Comparison of ENCODE assay signal across 26 mouse cellular contexts in the genomic region with DNA sequence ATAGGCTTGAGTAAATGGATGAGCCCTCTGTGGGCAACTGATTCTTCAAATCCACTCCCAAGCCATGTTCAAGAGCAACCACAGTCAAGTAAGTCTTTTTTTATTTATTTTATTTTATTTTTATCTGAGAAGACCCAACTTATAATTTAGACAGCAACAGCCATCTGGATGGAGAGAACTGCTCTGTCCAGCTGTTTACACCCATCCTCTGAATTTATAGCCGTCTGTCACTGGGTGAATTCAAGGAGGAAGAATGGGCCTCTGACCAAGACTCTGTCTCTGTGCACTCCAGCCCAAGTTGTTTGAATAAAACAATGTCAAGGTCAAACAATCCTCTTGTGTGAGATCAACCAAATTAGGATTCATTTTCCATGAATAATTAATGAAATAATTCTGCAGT.
"Had no signal": no experiment of that assay in that cellular context is flagged by ENCODE, and none has a peak within 500 bp of the region (broad histone marks: within the 10 kb centered on the region; RNA-seq: fewer than 3 reads in every experiment).

No protein-coding gene starts in this region.

- H3K36me3 ChIP-seq: embryonic facial prominence, embryonic 10.5 days; embryonic facial prominence, embryonic 12.5 days; embryonic facial prominence, embryonic 13.5 days; embryonic facial prominence, embryonic 15.5 days; forebrain, embryonic 10.5 days; forebrain, embryonic 12.5 days; forebrain, embryonic 15.5 days had no signal

- H3K9ac ChIP-seq: embryonic facial prominence, embryonic 12.5 days; embryonic facial prominence, embryonic 13.5 days; embryonic facial prominence, embryonic 15.5 days; forebrain, embryonic 12.5 days; forebrain, embryonic 13.5 days; forebrain, embryonic 15.5 days had no signal

- H3K4me2 ChIP-seq: embryonic facial prominence, embryonic 12.5 days; embryonic facial prominence, embryonic 13.5 days; embryonic facial prominence, embryonic 15.5 days; forebrain, embryonic 12.5 days; forebrain, embryonic 13.5 days; forebrain, embryonic 15.5 days had no signal

- DNase-seq: cerebellum, adult 8-10 months; cerebellum, adult 9-10 months; cerebellum, adult 9-11 months; cerebellum, postnatal 10 days; cerebellum, postnatal 14 days; cerebellum, postnatal 25 days; cerebellum, postnatal 36 days; embryo, embryonic 11 days; gastrocnemius, adult 2 months; gastrocnemius, postnatal 10 days; gastrocnemius, postnatal 14 days; gastrocnemius, postnatal 25 days; gastrocnemius, postnatal 36 days; heart, adult 18-20 months; heart, adult 2 months had no signal

- ATAC-seq: forebrain, embryonic 13.5 days; forebrain, embryonic 14.5 days; forebrain, embryonic 15.5 days; forebrain, embryonic 16.5 days had no signal

- H3K4me3 ChIP-seq: embryonic facial prominence, embryonic 10.5 days; embryonic facial prominence, embryonic 12.5 days; embryonic facial prominence, embryonic 13.5 days; embryonic facial prominence, embryonic 15.5 days; erythroblast, embryonic 14.5 days; forebrain, embryonic 10.5 days; forebrain, embryonic 12.5 days; forebrain, embryonic 13.5 days; forebrain, embryonic 15.5 days; gastrocnemius, adult 2 months; heart, adult 2 months had no signal

- H3K27ac ChIP-seq: embryonic facial prominence, embryonic 10.5 days; embryonic facial prominence, embryonic 12.5 days; embryonic facial prominence, embryonic 13.5 days; embryonic facial prominence, embryonic 15.5 days; forebrain, embryonic 10.5 days; forebrain, embryonic 12.5 days; forebrain, embryonic 13.5 days; forebrain, embryonic 15.5 days; gastrocnemius, adult 2 months; heart, adult 2 months had no signal

- H3K27me3 ChIP-seq: embryonic facial prominence, embryonic 12.5 days; embryonic facial prominence, embryonic 13.5 days; embryonic facial prominence, embryonic 15.5 days; forebrain, embryonic 12.5 days; forebrain, embryonic 13.5 days; forebrain, embryonic 15.5 days had no signal

- H3K9me3 ChIP-seq: embryonic facial prominence, embryonic 10.5 days; embryonic facial prominence, embryonic 12.5 days; embryonic facial prominence, embryonic 13.5 days; embryonic facial prominence, embryonic 15.5 days; forebrain, embryonic 10.5 days; forebrain, embryonic 12.5 days; forebrain, embryonic 13.5 days; forebrain, embryonic 15.5 days had no signal

- H3K4me1 ChIP-seq: embryonic facial prominence, embryonic 12.5 days; embryonic facial prominence, embryonic 15.5 days; forebrain, embryonic 12.5 days; forebrain, embryonic 13.5 days; forebrain, embryonic 15.5 days had no signal
